Mouse (Mus musculus) myocyte (in vitro differentiated cells): ENCODE data around the gene Gm8994. TPM values are rescaled to one million over a fixed set of nuclear protein-coding genes. Genes with fewer than 3 reads are reported as not detected.

ENCODE experiments used
- H3K27me3 ChIP-seq: one replicate; pipeline ENCODE4 v1.6.1; 2011; ENCODE audit not compliant: control insufficient read depth, insufficient read depth, insufficient read length
- H3K36me3 ChIP-seq: one replicate; pipeline ENCODE4 v1.6.1; 2011; ENCODE audit not compliant: control insufficient read depth, insufficient read depth
- H3K4me2 ChIP-seq: one replicate; pipeline ENCODE4 v1.6.1; 2011; ENCODE audit warnings: low read depth, control low read depth
- H3K4me3 ChIP-seq: one replicate; pipeline ENCODE4 v1.5.1; 2011; ENCODE audit warnings: mild to moderate bottlenecking, control low read depth, moderate library complexity
- H3K79me2 ChIP-seq: one replicate; pipeline ENCODE4 v1.6.1; 2011; ENCODE audit not compliant: control insufficient read depth, insufficient read depth
- H3ac ChIP-seq: one replicate; pipeline ENCODE4 v1.6.1; 2011; ENCODE audit not compliant: control insufficient read depth, insufficient read length
- CEBPB ChIP-seq: IDR thresholded peaks from 2 replicates; pipeline ENCODE4 v1.6.1; 2011; ENCODE audit warnings: mild to moderate bottlenecking, moderate library complexity; ENCODE audit not compliant: poor library complexity, insufficient read depth, severe bottlenecking
- E2F4 ChIP-seq: IDR thresholded peaks from one replicate; pipeline ENCODE4 v1.6.1; 2011; ENCODE audit warnings: mild to moderate bottlenecking, control low read depth, moderate library complexity; ENCODE audit not compliant: insufficient read depth
- MAX ChIP-seq: IDR thresholded peaks from one replicate; pipeline ENCODE4 v1.6.1; 2011; ENCODE audit warnings: low read depth, mild to moderate bottlenecking, control low read depth
- MYOD1 ChIP-seq, 3 experiments: IDR thresholded peaks; one replicate each; pipeline ENCODE4 v1.6.1; 2011; ENCODE audit warnings: control low read depth in 2 of 3, low read depth in 2 of 3, mild to moderate bottlenecking in 2 of 3, moderate library complexity in 1 of 3; ENCODE audit not compliant: insufficient read length in 2 of 3, control insufficient read depth in 1 of 3
- MYOG ChIP-seq, 3 experiments: IDR thresholded peaks; one replicate each; pipeline ENCODE4 v1.6.1; 2011; ENCODE audit warnings: control low read depth in 2 of 3, low read depth in 2 of 3, mild to moderate bottlenecking in 2 of 3; ENCODE audit not compliant: insufficient read length in 2 of 3, control insufficient read depth in 1 of 3, insufficient read depth in 1 of 3
- POLR2A ChIP-seq: IDR thresholded peaks from one replicate; pipeline ENCODE4 v1.6.1; 2011; ENCODE audit warnings: low read depth, mild to moderate bottlenecking, control low read depth, moderate library complexity; ENCODE audit not compliant: insufficient read length
- POLR2AphosphoS2 ChIP-seq: IDR thresholded peaks from one replicate; pipeline ENCODE4 v1.6.1; 2011; ENCODE audit warnings: low read depth, control low read depth; ENCODE audit not compliant: insufficient read length
- REST ChIP-seq: IDR thresholded peaks from one replicate; pipeline ENCODE4 v1.6.1; 2011; ENCODE audit warnings: mild to moderate bottlenecking, control low read depth, moderate library complexity; ENCODE audit not compliant: insufficient read depth, insufficient read length
- SRF ChIP-seq: IDR thresholded peaks from one replicate; pipeline ENCODE4 v1.6.1; 2011; ENCODE audit warnings: low read depth; ENCODE audit not compliant: control insufficient read depth, insufficient read length
- TCF12 ChIP-seq: IDR thresholded peaks from one replicate; pipeline ENCODE4 v1.6.1; 2011; ENCODE audit warnings: mild to moderate bottlenecking, control low read depth; ENCODE audit not compliant: poor library complexity, insufficient read depth, severe bottlenecking
- TCF3 ChIP-seq: IDR thresholded peaks from one replicate; pipeline ENCODE4 v1.6.1; 2011; ENCODE audit warnings: low read depth, control low read depth; ENCODE audit not compliant: insufficient read length
- USF1 ChIP-seq: IDR thresholded peaks from one replicate; pipeline ENCODE4 v1.6.1; 2011; ENCODE audit warnings: low read depth, mild to moderate bottlenecking, control low read depth, moderate library complexity
- polyA plus RNA-seq: library from polyadenylated mRNA; unstranded; fragments of >200 nt; fragmentation: generic; extraction: Trizol; gene quantifications from one replicate; pipeline ENCODE4 v1.2.1, GENCODE M21; 2012; ENCODE audit warnings: missing spikeins

The Gm8994 gene
- polyA plus RNA-seq, 1 experiment = not detected

GRCm38 (mm10) chr6:136376097-136376496 lies 48.8 kb downstream of the Gm8994 start:
- H3K4me2 ChIP-seq = no peak overlapping the region
- no peaks in the 10 kb centered on the region for H3K36me3 ChIP-seq
- no peaks in the 10 kb centered on the region for H3K27me3 ChIP-seq
- H3K79me2 ChIP-seq = no peaks in the 10 kb centered on the region
- no peak overlapping the region for H3K4me3 ChIP-seq
- no peak overlapping the region for H3ac ChIP-seq
- TF ChIP-seq USF1 = no peak
- no peak for TF ChIP-seq E2F4
- no peak for TF ChIP-seq TCF12
- no peak for TF ChIP-seq REST
- TF ChIP-seq MAX = no peak
- TF ChIP-seq POLR2AphosphoS2 = no peak
- no peak for TF ChIP-seq TCF3
- no peak for TF ChIP-seq MYOG (IDR thresholded peaks at IDR 0.05; ENCODE audit: control insufficient read depth in 1 of 3, insufficient read depth in 1 of 3, insufficient read length in 2 of 3, low read depth in 2 of 3)
- no peak for TF ChIP-seq POLR2A
- TF ChIP-seq SRF = no peak
- no peak for TF ChIP-seq CEBPB
- TF ChIP-seq MYOD1 (IDR thresholded peaks at IDR 0.05; ENCODE audit: control insufficient read depth in 1 of 3, insufficient read length in 2 of 3, low read depth in 2 of 3) = no peak

Other genes starting within 250 kb of the Gm8994 start
- gene Grin2b, start 154.0 kb upstream of the Gm8994 start, polyA plus RNA-seq = not detected
- not detected for gene E330021D16Rik, start 88.0 kb downstream of the Gm8994 start, polyA plus RNA-seq
- 11.6 TPM for gene Atf7ip, start 178.6 kb downstream of the Gm8994 start, polyA plus RNA-seq